Mouse (Mus musculus): ENCODE data around the gene Cep170b.

Cep170b gene

GRCm38 (mm10) chr12:112702374-112703320 is 17.6 kb upstream of the Cep170b start:
- no peak for DNase-seq (ENCODE audit: low read depth, low spot score)

- peak; percentile 36 for DNase-seq (ENCODE audit: low read depth, low spot score)
Observed at GRCm38 (mm10) chr12:112706704-112707572, 13.3 kb upstream of the Cep170b start.

GRCm38 (mm10) chr12:112707573-112707869 is 12.7 kb upstream of the Cep170b start:
- DNase-seq (ENCODE audit: low read depth, low spot score): no peak

- DNase-seq (ENCODE audit: low read depth, low spot score): peak; percentile 43
Observed at GRCm38 (mm10) chr12:112713984-112714383, 6.3 kb upstream of the Cep170b start.

DNA sequence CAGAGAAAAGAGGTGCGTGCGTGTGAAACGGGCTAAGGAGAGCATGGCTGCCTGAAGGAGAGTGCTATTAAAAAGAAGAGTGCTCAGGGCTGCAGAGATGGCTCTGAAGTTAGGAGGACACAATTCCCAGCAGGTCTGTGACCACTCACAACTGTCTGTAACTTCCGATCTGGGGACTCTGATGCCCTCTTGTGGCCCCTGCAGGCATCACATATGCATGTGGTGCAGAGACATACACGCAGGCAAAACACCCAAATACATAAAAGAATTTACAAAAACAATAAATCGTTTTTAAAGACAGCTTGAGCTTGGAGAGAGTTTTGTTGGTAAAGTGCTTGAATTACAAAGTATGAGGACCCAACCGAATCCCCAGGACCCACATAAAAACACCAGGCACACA is 3.1 kb upstream of the Cep170b start:
- no peak for DNase-seq (ENCODE audit: low read depth, low spot score)

GRCm38 (mm10) chr12:112718995-112719394 is 1.3 kb upstream of the Cep170b start:
- DNase-seq (ENCODE audit: low read depth, low spot score): no peak

DNA sequence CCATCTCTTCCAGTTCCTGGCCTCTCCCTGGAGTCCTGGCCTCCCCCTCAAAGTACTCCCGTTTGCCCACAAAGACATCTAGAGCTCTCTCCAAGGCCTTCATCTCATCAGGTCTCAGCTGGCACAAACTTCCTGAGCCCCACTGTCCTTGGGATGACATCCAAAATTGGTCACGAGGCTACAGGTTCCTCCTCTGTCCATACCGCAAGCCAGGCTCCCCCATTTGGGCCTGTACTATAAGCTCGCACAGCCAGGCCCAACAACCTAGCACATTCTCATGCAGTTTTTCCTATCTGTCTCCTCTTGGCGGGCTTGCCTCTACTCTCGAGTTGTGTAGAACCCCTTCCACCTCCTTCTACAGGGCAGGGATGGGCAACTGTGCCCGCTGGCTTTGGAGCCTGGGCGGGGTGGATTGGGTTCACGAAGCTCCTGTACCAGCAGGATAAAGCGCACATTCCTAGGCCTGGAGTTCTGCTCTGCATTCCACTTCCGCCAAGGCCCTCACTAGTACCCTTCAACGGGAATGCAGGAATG is 702 bp downstream of the Cep170b start:
- DNase-seq (ENCODE audit: low read depth, low spot score): no peak

DNA sequence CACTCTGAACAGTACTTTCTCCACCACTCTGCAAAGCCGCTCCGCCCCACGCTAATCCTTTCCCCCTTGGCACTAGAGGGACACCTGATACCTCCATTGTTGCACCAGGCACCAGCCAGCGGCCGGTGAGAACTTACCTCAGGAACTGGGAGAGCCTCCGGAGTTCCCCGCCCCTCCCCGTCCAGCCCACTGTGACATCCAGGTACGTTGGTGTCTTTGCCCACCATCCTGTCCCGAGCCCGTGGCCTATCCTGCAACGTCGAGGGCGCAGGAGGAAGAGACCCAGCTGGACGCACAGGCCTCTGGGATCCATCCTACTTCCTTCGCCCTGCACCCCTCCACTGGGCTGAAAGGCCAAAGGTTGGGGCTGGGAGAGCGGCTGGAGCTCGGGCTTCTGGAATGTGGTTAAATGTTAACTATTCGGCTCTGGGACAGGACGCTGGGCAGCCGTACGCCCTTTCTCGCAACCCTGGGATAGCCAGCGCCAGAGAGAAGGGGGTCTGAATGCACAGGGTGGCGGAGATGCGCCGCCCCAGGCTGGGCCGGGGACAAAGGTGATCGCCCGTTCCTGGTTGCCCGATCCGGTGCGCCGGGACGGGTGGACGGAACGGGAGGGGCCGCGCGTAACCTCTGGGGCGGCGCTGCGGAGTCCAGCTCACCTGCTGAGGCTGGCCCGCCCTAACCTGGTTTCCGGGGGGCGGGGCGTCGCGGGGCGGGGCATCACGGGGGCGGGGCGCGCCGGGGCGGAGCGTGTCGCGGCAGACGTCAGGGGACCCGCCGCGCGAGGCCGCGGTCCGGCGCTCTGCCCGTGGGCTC is 1.4 kb downstream of the Cep170b start:
- DNase-seq (ENCODE audit: low read depth, low spot score): no peak

GRCm38 (mm10) chr12:112722240-112723027 is 2.2 kb downstream of the Cep170b start:
- no peak for DNase-seq (ENCODE audit: low read depth, low spot score)

GRCm38 (mm10) chr12:112723028-112723330 is 2.7 kb downstream of the Cep170b start:
- no peak for DNase-seq (ENCODE audit: low read depth, low spot score)

DNA sequence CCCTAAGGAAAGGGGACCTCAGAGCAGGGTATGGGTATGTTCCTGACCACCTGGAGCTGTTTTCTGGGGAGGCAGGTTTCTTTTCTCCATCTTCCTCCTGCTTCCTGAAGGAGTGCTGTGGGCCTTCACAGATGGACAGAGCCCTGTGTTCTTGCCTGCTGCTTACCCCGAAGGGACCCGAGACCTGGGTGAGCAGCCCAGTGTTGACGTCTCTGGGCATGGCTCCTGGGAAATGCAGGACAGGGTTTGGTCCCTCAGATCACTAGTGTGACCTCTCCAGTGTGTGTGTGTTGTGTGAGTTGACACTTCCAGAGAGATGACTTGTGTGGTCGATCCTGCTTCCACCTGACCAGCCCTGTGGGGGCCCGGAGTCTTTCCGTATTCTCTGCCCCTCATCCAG is 3.2 kb downstream of the Cep170b start:
- no peak for DNase-seq (ENCODE audit: low read depth, low spot score)

GRCm38 (mm10) chr12:112724077-112724805 is 4.0 kb downstream of the Cep170b start:
- DNase-seq (ENCODE audit: low read depth, low spot score): no peak

- no peak for DNase-seq (ENCODE audit: low read depth, low spot score)
Observed at GRCm38 (mm10) chr12:112727801-112728200, 7.5 kb downstream of the Cep170b start.

GRCm38 (mm10) chr12:112730808-112731207 is 10.6 kb downstream of the Cep170b start:
- no peak for DNase-seq (ENCODE audit: low read depth, low spot score)

GRCm38 (mm10) chr12:112732591-112732990 is 12.3 kb downstream of the Cep170b start:
- no peak for DNase-seq (ENCODE audit: low read depth, low spot score)

- DNase-seq (ENCODE audit: low read depth, low spot score): no peak
Observed at GRCm38 (mm10) chr12:112734108-112734820, 14.0 kb downstream of the Cep170b start.

DNA sequence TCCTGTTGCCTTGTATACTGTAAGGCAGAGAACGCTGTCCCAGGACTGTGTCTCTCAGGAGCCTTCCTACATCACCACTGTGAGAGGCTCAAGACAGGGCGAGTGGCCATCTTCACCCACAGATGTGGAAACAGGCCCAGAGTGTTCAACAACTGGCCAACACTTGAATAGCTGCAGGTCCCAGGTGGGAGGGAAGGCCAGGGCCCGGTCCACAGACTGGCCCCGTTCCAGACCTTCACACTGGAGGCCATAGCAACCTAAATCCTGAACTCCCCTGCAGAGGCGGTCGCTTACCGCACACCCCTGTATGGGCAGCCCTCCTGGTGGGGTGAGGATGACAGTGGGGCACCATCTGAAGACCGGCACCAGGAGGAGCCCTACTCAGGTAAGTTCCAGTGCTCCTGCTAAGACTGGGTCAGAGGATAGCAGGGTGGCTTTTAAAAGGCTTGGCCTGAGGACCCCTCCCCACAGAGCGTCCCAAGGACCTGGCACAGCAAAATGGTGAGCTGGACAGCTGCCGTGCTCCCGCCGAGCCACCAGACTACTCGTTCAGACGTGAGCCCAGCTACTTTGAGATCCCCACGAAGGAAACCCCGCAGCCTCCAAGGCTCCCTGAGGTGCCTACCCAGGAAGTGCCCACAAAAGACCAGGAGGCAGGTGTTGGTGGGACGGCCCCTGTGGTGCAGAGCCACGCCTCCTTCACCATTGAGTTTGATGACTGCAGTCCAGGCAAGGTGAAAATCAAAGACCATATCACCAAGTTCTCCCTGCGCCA is 14.8 kb downstream of the Cep170b start:
- DNase-seq (ENCODE audit: low read depth, low spot score): no peak

DNA sequence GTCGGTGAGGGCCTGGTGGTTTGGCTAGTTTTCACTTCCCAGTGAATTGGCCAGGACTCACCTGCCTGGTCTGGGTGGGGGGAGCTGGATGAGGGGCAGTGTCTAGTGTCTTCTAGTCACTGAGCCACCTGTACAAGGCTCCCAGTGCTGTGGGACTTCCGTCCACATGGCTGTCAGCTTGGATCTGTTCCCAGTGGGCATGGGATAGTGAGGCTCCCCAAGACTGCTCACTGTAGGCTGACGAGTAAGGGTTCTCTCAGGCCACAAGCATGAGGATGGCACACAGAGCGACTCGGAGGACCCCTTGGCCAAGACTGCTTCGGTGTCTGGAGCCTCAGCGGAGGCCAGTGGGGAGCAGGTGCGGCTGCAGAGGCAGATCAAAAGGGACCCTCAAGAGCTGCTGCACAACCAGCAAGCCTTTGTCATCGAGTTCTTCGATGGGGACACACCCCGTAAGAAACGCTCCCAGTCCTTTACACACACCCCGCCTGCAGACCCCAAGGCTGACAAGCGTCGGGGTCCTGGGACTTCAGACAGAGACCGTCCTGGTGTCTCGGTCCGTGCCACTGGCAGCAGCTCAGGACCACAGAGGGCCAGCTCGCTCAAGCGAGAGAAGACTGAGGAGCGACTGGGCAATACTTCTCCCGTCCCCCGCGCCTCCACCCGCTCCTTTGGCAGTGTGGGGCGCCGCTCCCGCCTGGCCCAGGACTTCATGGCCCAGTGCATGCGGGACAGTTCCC is 15.8 kb downstream of the Cep170b start:
- no peak for DNase-seq (ENCODE audit: low read depth, low spot score)
